Mouse (Mus musculus) skeletal muscle tissue, adult 2 months (tissue): Measurements from ENCODE around the gene Sh3rf1.

Experiments used
- DNase-seq: peaks from one replicate; pipeline ENCODE4 v3.0.0-alpha.2; 2012; ENCODE audit warnings: low read depth, low spot score

Sh3rf1 gene

DNA sequence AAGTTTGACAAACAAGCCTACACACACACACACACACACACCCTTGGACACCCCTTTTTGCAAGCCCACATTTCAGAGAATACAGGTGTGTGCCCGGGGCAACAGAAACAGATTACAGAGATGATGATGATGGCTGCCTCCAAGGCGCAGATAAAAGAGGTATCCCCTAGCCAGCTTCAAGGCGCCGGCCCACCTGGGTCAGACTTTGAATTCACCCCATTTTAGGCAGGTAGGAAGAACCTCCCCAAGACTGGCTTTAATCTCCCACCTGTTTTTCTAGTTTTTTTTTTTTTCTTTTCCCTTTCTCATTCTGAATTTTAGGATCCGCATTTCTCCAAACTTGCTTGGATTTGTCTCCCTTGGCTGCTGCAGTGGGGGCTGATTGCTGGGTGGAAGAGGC lies 389 bp upstream of the Sh3rf1 start:
- DNase-seq: no peak

DNA sequence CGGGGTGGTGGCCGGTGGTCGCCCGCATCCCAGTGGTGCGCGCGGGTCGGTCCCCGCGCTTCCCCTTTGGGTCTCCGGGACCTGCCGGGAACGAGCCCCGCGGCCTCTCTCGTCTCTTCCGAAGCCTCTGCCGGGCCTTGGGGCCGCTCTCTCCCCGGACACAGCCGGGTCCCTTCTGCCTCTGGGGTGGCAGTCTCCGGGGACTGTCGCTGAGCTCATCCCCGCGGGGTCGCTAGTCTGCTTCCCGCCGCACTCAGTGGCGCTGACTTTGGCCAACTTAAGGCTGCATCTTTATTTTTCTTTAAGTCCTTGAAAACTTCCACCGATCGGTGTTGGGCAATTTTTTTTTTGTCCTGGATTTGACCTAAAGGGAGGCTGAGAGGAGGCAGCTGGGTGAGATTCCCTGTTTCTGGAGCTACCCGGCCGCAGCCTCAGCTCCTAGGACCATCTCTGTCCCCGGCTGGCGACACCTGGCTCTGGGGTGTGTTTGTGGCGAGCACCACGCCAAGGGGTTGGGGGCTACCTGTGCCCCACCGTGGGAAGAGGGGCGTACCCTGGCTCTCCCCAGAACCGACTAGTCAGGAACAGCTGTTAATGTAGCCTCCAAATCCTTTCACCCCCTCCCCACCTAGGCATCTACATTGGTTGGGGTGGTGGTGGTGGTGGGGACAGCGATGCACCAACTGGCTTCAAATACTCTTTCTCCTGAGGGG lies 864 bp downstream of the Sh3rf1 start:
- no peak for DNase-seq

DNA sequence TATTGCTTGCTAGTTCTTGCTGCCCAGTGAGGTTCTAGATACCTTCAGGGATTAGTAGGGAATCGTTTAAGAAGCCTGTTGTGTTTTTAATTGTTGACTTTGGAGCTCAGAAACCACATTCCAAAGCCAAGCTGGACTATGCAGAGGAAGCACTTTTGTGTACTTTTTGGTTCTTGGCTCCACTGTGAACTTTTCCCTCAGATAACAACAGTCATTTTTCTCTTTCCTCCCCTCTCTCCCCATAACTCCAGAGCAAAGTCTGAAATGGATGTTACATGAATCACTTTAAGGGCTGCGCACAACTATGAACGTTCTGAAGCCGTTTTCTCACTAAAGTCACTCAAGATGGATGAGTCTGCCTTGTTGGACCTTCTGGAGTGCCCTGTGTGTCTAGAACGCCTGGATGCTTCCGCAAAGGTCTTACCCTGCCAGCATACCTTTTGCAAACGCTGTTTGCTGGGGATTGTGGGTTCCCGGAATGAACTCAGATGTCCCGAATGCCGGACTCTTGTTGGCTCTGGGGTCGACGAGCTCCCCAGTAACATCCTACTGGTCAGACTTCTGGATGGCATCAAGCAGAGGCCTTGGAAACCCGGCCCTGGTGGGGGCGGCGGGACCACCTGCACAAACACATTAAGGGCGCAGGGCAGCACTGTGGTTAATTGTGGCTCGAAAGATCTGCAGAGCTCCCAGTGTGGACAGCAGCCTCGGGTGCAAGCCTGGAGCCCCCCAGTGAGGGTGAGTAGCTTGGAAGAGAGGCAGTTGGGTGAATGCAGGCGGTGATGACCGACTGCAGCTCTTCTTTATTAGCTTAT lies 2.1 kb downstream of the Sh3rf1 start:
- DNase-seq: no peak

DNA sequence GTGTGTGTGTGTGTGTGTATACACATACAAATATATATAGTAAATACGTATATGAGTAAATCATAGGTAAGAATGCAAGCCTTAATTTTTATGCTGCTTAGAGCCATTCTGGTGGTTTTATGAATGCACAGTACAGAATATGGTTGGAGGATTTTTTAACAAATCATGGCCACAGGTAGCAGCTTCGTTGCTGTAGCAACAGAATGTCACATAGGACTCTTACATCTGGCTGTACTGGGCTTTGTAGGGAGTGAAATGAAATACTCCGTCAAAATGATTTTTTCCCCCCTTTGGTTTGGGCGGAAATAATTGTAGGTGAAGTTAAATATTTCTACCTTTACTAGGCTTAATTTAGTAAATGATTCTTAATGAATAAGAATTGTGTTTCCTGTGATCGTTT lies 3.0 kb downstream of the Sh3rf1 start:
- no peak for DNase-seq

DNA sequence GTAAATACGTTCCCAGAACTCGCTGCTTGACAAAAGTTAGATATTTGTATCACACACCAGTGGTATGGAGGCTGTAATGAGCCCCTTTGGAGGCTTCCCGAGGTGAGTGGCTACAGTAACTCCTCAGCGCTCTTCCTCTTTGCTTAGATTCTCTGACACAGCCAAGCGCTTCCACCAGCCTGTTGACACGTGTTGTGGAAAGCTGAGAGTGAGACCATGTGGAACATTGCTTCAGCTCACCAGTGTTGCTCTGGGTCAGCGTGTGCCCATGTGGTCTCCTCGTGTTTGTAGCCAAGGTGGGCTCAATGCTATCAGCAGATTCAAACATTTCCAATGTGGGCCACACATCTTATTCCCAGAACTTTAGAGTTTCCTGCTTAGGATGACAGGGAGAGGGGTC lies 5.0 kb downstream of the Sh3rf1 start:
- DNase-seq: no peak

DNA sequence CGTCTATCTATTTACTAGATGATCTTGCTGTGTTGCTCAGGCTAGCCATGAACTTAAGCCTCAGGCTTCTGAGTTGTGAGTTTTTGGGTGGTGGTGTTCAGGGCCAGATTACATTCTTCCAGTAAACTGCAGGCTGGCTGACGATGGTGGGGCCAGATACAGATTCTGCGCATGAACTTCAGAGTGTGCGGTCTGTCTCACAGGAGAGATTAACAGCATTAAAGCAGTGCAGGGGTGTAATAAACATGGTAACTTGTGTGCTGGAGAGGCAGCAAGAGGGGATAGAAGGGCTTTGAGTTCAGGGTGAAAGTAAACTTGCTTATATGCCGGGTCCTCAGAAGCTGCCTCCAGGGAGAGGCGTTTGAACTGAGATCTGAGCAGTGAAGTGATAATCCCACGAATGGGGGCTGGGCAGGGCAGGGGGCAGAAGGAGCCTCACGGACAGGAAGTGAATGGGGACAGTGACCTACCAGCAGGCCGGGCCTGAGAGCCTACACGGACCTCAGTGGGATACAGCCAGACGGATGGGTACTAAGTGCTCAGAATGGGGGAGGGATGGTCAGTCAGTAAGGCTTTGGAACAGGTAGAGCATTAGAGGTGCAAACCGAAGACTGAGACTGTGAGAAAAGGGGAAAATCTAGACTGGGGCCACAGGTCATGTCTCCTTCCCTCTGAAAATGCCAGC lies 6.0 kb downstream of the Sh3rf1 start:
- DNase-seq: no peak

DNA sequence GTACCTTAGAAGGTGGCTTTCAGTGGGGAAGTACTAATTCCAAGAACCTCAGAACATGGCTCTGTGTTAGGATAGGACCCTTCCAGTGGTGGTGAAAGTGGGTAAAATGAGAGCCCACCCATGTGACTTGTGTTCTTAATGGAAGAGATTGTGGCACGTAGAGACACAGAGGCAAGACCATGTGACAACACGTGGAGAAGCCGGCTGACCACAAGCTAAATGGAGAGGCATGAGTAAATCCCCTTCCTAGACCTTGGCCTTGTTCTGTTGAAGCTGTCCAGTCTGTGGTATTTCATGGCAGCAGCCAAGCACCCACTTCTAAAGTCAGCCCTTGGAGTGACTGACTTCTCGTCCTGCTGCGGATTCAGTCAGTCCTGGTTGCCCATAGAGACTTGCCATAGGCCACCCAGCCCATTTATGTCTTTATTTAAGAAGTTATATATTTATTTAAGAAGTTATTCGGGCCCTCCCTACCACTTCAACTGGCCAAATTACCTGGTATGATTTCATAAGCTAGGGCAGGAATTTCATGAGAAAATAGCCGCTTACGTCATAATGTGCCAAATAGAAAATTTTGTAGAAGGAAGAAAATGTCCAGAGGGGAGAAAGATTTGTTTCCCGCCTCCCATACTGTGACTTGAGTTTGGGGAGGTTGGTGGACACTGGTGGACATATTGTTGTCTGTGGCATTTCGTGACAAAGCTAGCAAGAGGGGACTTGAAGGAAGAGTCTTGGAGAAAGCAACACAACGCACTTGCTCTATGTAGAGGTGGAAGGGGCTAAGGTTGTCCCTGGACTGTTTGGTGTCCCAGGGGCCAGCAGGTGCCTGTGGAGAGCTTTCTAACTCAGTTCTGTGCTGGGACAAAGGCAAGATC lies 7.4 kb downstream of the Sh3rf1 start:
- no peak for DNase-seq

DNA sequence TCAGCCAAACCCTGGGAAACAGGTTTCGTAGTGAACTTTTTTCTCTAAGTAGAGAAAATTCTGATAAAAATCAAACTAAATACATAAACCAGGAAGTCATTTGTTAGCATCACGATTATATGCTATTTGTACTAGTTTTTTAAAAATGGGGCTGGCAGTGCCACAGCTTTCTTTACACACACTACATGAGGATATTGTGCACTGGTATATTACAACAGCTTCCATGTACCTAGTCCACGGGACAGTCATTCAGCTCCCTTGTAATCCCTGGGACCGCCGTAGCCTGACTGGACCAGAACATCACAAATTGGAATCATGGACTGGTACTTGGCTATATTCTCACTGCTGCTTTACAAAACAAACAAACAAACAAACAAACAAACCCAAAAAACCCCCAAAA lies 11.8 kb downstream of the Sh3rf1 start:
- DNase-seq: no peak

DNA sequence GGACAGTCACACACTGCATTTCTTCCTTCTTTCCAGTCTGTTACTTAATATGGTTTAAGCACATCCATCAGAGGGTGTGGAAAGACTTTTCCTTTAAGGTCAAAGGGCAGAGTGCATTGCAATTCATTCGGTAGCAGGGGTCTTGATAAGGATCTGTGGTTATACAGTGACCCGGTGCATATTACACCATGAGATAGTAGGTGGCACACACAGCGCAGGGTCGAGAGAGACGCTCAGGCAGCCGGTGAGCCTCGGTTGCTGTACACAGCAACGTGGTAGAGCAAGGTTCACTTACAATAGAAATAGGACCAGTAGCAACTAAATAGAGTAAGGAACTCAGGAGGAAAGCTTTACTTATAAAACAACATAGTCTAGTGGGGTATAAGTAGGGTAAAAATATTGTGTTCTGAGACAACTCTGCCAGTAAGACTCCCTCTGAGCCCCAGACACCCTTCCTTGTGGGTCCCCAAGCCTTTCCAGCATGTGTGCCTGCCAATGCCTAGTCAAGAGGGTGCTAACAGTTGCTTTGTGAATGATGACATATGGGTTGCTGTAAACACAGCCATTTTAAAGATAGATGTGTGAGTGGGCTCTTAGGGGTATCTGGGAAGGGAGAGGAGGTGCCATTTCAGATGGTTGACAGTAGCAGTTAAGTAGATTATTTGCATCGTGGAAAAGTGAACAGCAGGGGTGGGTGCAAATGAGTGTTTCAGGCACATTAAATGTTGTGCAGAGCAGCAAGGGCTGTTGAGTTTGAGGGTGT lies 13.0 kb downstream of the Sh3rf1 start:
- no peak for DNase-seq

DNA sequence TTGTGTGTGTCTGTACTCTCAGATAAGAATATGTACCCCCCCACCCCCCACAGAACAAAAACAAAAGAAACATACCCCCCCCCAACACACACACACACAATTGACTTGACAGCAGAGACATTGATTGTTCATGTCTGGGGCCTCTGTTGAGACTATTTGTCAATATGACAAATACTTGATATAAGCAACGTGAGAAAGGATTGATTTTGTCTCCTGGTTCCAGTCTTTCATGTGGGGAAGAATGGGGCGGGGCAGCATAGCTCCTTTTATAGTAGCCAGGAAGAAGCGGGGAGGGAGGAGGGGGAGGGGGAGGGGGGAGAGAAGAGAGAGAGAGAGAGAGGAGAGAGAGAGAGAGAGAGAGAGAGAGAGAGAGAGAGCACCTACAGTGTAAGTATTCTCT lies 15.9 kb downstream of the Sh3rf1 start:
- no peak for DNase-seq

DNA sequence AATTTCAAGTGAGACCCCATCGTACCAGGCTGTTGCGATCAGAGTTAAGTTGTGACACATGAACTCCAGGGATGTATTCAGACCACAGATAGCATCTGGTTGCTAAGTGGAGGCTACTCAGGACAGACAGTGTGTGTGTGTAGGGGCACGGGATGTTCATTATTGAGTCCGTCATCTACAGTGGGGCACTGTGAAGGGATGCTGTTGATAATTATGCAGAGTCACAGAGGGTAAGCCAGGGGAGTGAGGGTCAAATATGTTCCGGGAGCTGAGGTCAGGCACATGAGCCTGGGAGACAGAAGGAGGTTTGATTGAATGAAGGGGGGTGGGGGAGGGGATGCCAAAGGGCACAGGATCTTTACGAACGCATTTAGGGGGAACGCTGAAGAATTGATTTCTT lies 17.6 kb downstream of the Sh3rf1 start:
- no peak for DNase-seq

DNA sequence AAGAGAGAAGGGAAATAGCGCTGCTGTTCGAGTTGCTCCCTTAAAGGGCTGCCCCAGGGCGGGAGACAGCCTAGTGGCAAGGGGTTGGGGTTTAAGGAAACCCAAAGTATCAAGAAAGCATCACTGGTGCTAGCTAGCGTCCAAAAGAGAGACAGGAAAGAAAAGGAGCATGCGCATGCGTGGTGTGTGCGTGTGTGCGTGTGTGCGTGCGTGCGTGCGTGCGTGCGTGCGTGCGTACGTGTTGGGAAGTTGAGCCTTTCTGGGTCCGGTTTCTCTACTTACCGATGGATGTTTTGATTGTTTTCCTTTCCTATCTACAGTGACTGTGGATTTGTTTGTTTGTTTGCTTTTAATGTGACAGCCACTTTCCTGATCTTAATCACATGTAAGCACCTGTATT lies 19.2 kb downstream of the Sh3rf1 start:
- DNase-seq: no peak

DNA sequence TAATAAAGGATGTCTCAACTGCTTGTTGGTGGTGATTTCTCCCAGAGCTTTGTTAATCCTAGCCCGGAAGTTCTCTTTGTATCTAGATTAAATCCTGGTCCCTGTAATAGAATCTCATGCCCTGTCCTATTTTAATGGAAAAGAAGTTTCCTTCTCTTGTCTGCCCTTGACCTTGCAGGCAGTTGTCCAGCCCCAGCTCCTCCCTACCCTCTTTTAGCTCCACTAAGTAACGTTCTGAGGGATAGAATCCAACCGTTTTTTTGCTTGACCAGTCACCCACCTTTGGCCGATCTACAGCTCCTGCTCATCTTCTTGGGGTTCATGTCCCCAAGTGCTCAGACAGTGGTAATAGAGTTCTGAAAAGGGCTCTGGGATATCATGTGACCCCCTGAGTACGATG lies 19.8 kb downstream of the Sh3rf1 start:
- DNase-seq: no peak

DNA sequence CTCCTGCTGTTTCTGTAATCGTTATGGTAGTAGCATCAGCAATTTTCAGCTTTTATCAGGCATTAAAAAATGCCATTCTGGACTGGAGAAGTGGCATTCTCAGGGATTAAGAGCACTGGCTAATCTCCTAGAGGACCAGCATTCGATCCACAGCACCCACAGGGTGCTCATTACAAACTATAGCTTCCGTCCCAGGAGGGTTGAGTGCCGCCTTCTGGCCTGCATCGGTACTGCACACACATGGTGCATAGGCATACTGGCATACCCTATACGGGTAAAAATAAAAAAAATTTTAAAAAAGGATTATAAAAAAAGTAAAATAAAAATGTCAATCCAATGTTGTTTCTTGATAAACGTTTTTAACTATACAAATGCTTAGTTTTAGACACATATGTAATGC lies 20.5 kb downstream of the Sh3rf1 start:
- DNase-seq: no peak

DNA sequence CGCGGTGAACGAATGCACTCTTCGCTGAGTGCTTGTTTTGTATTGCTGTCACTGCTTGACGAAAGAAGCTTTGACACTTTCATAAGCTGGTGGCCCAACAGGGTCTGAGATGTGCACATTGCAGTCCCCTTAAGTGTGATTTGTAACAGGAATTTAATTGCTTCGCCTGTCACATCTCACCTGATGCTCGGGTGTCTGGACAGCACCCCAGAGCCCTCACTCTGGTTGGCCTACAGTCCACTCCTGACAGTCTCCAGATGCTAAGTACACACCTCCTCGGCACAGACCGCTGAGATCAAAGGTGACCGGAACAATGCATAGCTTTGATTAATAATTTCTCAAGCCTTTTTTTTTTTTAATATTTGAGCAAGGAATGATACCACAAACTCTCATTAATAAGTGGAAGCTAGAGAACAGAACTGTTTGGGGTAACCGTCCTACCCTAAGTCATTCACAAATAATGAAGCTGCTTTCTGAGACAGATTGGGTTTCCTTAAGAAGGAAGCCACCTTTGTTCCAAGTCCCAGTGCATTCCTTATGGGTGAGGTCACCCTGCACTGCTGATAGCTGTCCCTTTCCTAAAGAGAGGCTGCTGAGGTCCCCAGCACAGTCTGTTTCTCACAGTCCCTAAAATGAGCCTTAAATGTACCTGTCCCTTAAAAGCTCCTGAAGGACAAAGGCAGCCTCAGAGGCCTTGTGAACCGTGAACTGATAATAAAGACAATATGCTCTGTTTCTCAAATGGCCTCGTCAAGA lies 23.8 kb downstream of the Sh3rf1 start:
- DNase-seq: no peak

DNA sequence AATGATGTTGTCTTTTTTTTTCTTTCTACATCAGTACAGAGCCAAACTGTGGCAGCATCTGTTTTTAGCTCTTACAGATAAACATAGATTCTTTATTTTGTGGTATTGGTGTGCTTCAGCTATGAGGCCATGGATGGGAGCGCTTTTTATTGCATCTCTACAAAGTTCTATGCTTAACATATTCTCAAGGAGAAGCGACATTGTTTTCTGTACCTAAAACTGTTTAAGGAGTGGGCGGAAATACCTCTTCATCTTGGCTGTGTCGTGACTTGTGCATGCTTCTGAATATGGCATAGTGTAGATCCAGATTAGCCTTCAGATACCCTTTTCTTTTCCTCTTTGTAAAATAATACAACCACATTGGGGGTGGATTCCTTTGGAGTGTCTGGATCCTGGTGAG lies 25.8 kb downstream of the Sh3rf1 start:
- DNase-seq: no peak

DNA sequence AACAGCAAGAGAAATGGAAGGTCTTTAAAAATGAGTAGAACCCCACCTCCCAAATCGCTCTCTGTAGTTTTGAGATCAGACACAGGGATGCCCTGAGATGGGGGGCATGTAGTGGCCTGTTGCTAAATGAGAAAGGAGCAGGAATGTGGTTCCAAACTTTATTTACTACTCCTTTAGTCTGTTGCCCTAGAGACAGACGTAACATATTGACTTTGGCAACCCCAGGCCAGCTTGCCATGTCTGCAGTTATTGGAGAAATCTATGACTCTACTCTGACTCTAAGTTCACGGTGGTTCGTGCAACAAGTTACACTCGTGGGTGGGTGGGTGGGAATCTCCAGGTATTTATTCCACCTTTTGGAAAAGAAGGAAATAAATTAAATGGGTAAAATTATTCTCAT lies 30.5 kb downstream of the Sh3rf1 start:
- no peak for DNase-seq

DNA sequence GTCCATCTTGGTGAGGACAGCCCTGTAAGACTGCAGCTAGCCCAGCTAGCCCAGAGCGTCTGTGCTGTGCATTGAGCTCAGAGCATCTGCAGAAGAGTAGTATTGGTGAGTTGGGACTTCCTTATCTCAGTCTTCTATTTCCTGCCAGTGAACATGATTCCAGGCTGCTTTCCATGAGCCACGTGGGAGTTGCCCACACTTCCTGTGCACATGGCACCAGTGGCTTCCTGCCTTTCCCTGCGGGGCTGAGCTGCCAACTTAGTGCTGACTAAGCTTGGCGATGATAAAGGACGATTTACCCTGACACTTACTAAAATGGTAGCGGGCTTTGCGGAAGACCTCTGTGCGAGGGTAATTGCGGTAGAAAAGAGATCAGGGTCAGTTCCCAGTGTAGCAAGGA lies 35.2 kb downstream of the Sh3rf1 start:
- no peak for DNase-seq

DNA sequence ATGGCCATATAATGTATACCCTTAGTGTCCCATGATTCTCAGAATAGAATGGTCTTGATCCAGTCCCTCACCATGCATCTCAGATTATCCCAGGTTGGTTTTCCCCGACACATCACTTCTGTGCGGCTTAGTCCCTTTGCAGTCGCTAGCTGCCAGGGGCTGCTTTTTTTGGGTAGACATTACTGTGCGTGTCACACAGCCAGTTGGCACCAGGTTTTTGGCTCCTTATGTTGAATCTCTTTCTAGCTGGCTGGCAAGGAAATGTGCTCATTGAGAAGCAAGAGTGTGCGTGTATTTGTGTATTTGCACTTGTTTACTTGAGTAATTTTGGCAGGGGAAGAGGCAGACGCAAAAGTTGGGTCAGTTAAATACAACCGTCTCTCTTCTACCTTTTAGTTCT lies 35.9 kb downstream of the Sh3rf1 start:
- DNase-seq: no peak

DNA sequence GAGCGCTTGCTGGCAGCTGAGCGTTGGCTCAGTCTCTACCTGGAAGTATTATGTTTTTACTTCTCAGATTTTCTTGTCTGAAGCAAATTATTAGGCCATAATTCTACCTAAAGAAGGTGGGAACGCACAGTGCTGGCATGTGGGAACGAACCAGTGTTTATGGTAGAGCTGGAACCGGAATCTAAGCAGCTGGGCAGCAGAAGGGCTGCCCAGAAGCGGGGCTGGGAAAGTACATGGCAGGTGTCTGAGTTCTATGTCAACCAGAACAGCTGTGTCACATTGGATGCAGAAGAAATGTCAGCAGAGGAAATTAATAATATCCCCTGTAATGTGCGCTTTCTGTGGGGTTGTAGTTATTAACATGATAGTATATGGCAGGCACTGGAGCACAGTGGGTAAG lies 36.9 kb downstream of the Sh3rf1 start:
- DNase-seq: no peak
